ENCODE assay signal across 1 mouse cellular context in the genomic region with DNA sequence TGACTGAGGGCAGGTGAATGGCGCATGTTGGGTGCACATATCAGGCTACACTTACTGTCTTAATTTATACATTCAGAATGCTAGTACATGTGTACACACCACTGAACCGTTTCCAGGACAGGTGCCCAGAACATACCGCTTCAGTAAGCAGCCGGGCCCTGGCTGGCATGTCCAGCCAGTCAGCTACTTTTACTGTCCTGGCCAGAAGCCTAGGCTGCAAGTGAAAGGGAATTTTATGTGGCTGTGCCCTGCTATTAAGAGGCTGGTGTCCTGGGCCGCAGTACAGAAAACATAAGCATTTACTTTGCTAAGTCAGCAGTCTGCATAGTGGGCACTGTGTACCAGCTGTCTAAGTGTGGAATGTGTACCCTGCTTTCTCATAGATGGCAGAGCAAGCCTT.
TF ChIP-seq lines count a peak whose summit lies in the region.

No protein-coding gene starts in this region.

TF ChIP-seq in MEL, 35 proteins besides CTCF, POLR2A, EP300 and RAD21:
- 0 out of 2 replicates have a peak, but pooled peaks have one; percentile 1 for TF ChIP-seq POLR2AphosphoS5 (IDR thresholded peaks at IDR 0.05; ENCODE audit: borderline replicate concordance, low read depth, low read length)
- TF ChIP-seq USF2 (IDR thresholded peaks at IDR 0.05; ENCODE audit: borderline replicate concordance in 1 of 2, insufficient read depth in 1 of 2, low read depth in 1 of 2, low read length in 2 of 2): no peak
